Mouse (Mus musculus) kidney, embryonic 16.5 days (tissue): ENCODE data around the gene Fgfr3. TPM values are rescaled to one million over a fixed set of nuclear protein-coding genes. Genes with fewer than 3 reads are reported as not detected.

Experiments
- polyA plus RNA-seq: library from polyadenylated mRNA; unstranded; fragments of >200 nt; fragmentation: Nextera tagmentation; extraction: Ambion mirVana; gene quantifications from 2 replicates; pipeline ENCODE4 v1.2.1, GENCODE M21; 2015

The Fgfr3 gene
- polyA plus RNA-seq, 1 experiment from 2014 or later, result 21.9 TPM

Other genes with a start within 250 kb of the Fgfr3 start
- 62.6 and 65.7 TPM in 2 replicates for gene Fam53a, start 92.0 kb upstream of the Fgfr3 start, polyA plus RNA-seq
- 0.29 and 0.58 TPM in 2 replicates for gene Gm9903, start 91.7 kb upstream of the Fgfr3 start, polyA plus RNA-seq
- gene Slbp, start 69.1 kb upstream of the Fgfr3 start, polyA plus RNA-seq, result 227 and 228 TPM in 2 replicates
- 186 and 192 TPM in 2 replicates for gene Tacc3, start 63.5 kb upstream of the Fgfr3 start, polyA plus RNA-seq
- gene Tmem129, start 63.3 kb upstream of the Fgfr3 start, polyA plus RNA-seq, result 48.5 and 50.8 TPM in 2 replicates
- gene Letm1, start 61.1 kb downstream of the Fgfr3 start, polyA plus RNA-seq, result 47.0 and 49.5 TPM in 2 replicates
- gene Nsd2, start 99.1 kb downstream of the Fgfr3 start, polyA plus RNA-seq, result 40.2 and 46.6 TPM in 2 replicates
- 64.1 and 70.2 TPM in 2 replicates for gene Nelfa, start 214.7 kb downstream of the Fgfr3 start, polyA plus RNA-seq